ENCODE assay signal across 24 mouse cellular contexts in genomic region chr6:52906801-52907200, GRCm38 (mm10).
DNase-seq lines count a peak whose midpoint lies in the region; ATAC-seq and TF ChIP-seq lines count a peak whose summit lies in the region.
"Had no signal": no experiment of that assay in that cellular context is flagged by ENCODE, and none has a peak within 500 bp of the region (broad histone marks: within the 10 kb centered on the region; RNA-seq: fewer than 3 reads in every experiment).

No protein-coding gene starts in this region.

- no peaks in the 10 kb centered on the region for H3K36me3 ChIP-seq in heart, adult 2 months (ENCODE audit: control insufficient read depth, insufficient read depth, low read length)
- H3K36me3 ChIP-seq in heart, embryonic 12.5 days, result no peaks in the 10 kb centered on the region
- H3K36me3 ChIP-seq in intestine, postnatal 0 days (ENCODE audit: control insufficient read depth, insufficient read depth), result no peaks in the 10 kb centered on the region
- H3K36me3 ChIP-seq: embryonic facial prominence, embryonic 12.5 days; embryonic facial prominence, embryonic 15.5 days had no signal

- no peaks in the 10 kb centered on the region for H3K27me3 ChIP-seq in heart, adult 2 months (ENCODE audit: control insufficient read depth, insufficient read depth, low read length)
- no peaks in the 10 kb centered on the region for H3K27me3 ChIP-seq in heart, embryonic 12.5 days (replicated peaks)
- no peaks in the 10 kb centered on the region for H3K27me3 ChIP-seq in intestine, postnatal 0 days (replicated peaks; ENCODE audit: control insufficient read depth, insufficient read depth, low read length)
- H3K27me3 ChIP-seq: embryonic facial prominence, embryonic 12.5 days; embryonic facial prominence, embryonic 15.5 days had no signal

- no peak for TF ChIP-seq EP300 in heart, adult 2 months (IDR thresholded peaks at IDR 0.05; ENCODE audit: insufficient read depth, low read depth, low read length)

- 62% methylated on average over 5 of the region's 5 CpGs for WGBS in heart, adult 2 months
- 54% methylated on average over 5 of the region's 5 CpGs for WGBS in heart, embryonic 12.5 days
- WGBS in intestine, postnatal 0 days, result 87% methylated on average over 5 of the region's 5 CpGs

- no peak overlapping the region for H3K9ac ChIP-seq in heart, adult 2 months (ENCODE audit: low read depth, low read length)
- no peak overlapping the region for H3K9ac ChIP-seq in heart, embryonic 12.5 days
- no peak overlapping the region for H3K9ac ChIP-seq in intestine, postnatal 0 days (ENCODE audit: low read depth, low read length)
- H3K9ac ChIP-seq: embryonic facial prominence, embryonic 12.5 days; embryonic facial prominence, embryonic 15.5 days; forebrain, postnatal 0 days; hindbrain, embryonic 14.5 days had no signal

- no peak for TF ChIP-seq POLR2A in heart, adult 2 months (IDR thresholded peaks at IDR 0.05; ENCODE audit: insufficient read depth, low read depth, low read length)

- no peaks in the 10 kb centered on the region for H3K9me3 ChIP-seq in heart, embryonic 12.5 days (replicated peaks)
- H3K9me3 ChIP-seq in intestine, postnatal 0 days (ENCODE audit: control insufficient read depth), result no peaks in the 10 kb centered on the region
- H3K9me3 ChIP-seq: embryonic facial prominence, embryonic 12.5 days; embryonic facial prominence, embryonic 15.5 days had no signal

- DNase-seq in gastrocnemius, postnatal 14 days, result peak; percentile 16
- no peak for DNase-seq in gastrocnemius, postnatal 4 days (ENCODE audit: low spot score in 2 of 2)
- DNase-seq in heart, adult 2 months, result peak; percentile 19 to 32
- peak; percentile 23 for DNase-seq in thymus, postnatal 4 days
- no peak for DNase-seq in thymus, adult 18-20 months
- peak; percentile 31 for DNase-seq in skeletal muscle tissue, adult 2 months (ENCODE audit: low read depth, low spot score)
- DNase-seq: adrenal gland, adult 2 months; adrenal gland, postnatal 14 days; cerebellum, adult 11 months; cerebellum, adult 2 months; cerebellum, adult 9-11 months; forebrain, postnatal 0 days; heart, postnatal 4 days had no signal

- no peak for ATAC-seq in heart, embryonic 12.5 days (ENCODE audit: insufficient number of reproducible peaks, low FRiP score)
- no peak for ATAC-seq in intestine, postnatal 0 days
- ATAC-seq: activated CD4-positive, CD25-positive, alpha-beta regulatory T cell, adult 4 months; CD4-positive, CD25-positive, alpha-beta regulatory T cell, adult 4 months; forebrain, embryonic 14.5 days; forebrain, postnatal 0 days; hindbrain, postnatal 0 days; inflammation-experienced regulatory T-cells, adult 6 months; intestine, embryonic 16.5 days had no signal

- no peak overlapping the region for H3K4me2 ChIP-seq in heart, embryonic 12.5 days
- H3K4me2 ChIP-seq in intestine, postnatal 0 days (replicated peaks; ENCODE audit: low read depth), result no peak overlapping the region
- H3K4me2 ChIP-seq: embryonic facial prominence, embryonic 12.5 days; embryonic facial prominence, embryonic 15.5 days; hindbrain, embryonic 14.5 days had no signal

- intact Hi-C loops in gastrocnemius, postnatal 14 days (cut with DNase I; ENCODE audit: low total_unique reads), result no loop called here
- intact Hi-C loops in heart, adult 2 months (cut with DNase I), result no loop called here

- TF ChIP-seq CTCF in heart, adult 2 months (IDR thresholded peaks at IDR 0.05), result no peak
- TF ChIP-seq CTCF in intestine, postnatal 0 days (IDR thresholded peaks at IDR 0.05; ENCODE audit: low read depth), result no peak

- H3K79me2 ChIP-seq in heart, adult 2 months (replicated peaks; ENCODE audit: control insufficient read depth, insufficient read depth, low read length), result no peaks in the 10 kb centered on the region

- H3K27ac ChIP-seq in heart, adult 2 months, result no peak overlapping the region
- H3K27ac ChIP-seq in heart, embryonic 12.5 days (ENCODE audit: poor library complexity, severe bottlenecking), result no peak overlapping the region
- H3K27ac ChIP-seq in intestine, postnatal 0 days (ENCODE audit: low read depth, low read length), result no peak overlapping the region
- H3K27ac ChIP-seq: embryonic facial prominence, embryonic 12.5 days; embryonic facial prominence, embryonic 15.5 days; hindbrain, embryonic 14.5 days; hindbrain, postnatal 0 days had no signal

- peaks cover 4% of the 10 kb centered on the region for H3K4me1 ChIP-seq in heart, adult 2 months (ENCODE audit: control insufficient read depth, insufficient read depth, low read length)
- H3K4me1 ChIP-seq in heart, embryonic 12.5 days (replicated peaks), result peaks cover 32% of the 10 kb centered on the region
- peaks cover 5% of the 10 kb centered on the region; the same call in 1 of the 2 replicates for H3K4me1 ChIP-seq in intestine, postnatal 0 days (replicated peaks; ENCODE audit: control insufficient read depth, insufficient read depth, low read length)
- H3K4me1 ChIP-seq: embryonic facial prominence, embryonic 15.5 days had no signal

- H3K4me3 ChIP-seq in heart, adult 2 months, result no peak overlapping the region
- no peak overlapping the region for H3K4me3 ChIP-seq in heart, embryonic 12.5 days
- no peak overlapping the region for H3K4me3 ChIP-seq in intestine, postnatal 0 days (ENCODE audit: low read depth, low read length)
- H3K4me3 ChIP-seq: embryonic facial prominence, embryonic 12.5 days; embryonic facial prominence, embryonic 15.5 days had no signal

Comparison
In these comparisons a context has a peak if more than half of its experiments do, and no peak if none do; other contexts are left out.
1. DNase-seq: peak in gastrocnemius, postnatal 14 days (single experiment), heart, adult 2 months (2 of 2), thymus, postnatal 4 days (single experiment) and skeletal muscle tissue, adult 2 months (single experiment); none in gastrocnemius, postnatal 4 days (0 of 2) and thymus, adult 18-20 months (0 of 2).